Mouse (Mus musculus) heart, postnatal 25 days (tissue): Measurements from ENCODE around the gene Tgfbr2. TPM values are rescaled to one million over a fixed set of nuclear protein-coding genes. Genes with fewer than 3 reads are reported as not detected.
A peak's percentile ranks its signal among the peaks of the same experiment; 100 is the strongest.

Source experiments
- DNase-seq: peaks from one replicate; pipeline ENCODE4 v3.0.0; 2022; ENCODE audit warnings: low spot score
- intact Hi-C: fragments of 180-260 bp; cut with DNase I; formaldehyde crosslinking; loops from one replicate; pipeline ENCODE4 v1.15.1; 2025
- total RNA-seq, 2 experiments: library from RNA; stranded (reverse); gene quantifications; 2 replicates each; pipeline ENCODE4 v1.2.3; 2021

Gene Tgfbr2
- total RNA-seq, 2 experiments from 2014 or later, result 35.7 to 37.0 TPM

DNA sequence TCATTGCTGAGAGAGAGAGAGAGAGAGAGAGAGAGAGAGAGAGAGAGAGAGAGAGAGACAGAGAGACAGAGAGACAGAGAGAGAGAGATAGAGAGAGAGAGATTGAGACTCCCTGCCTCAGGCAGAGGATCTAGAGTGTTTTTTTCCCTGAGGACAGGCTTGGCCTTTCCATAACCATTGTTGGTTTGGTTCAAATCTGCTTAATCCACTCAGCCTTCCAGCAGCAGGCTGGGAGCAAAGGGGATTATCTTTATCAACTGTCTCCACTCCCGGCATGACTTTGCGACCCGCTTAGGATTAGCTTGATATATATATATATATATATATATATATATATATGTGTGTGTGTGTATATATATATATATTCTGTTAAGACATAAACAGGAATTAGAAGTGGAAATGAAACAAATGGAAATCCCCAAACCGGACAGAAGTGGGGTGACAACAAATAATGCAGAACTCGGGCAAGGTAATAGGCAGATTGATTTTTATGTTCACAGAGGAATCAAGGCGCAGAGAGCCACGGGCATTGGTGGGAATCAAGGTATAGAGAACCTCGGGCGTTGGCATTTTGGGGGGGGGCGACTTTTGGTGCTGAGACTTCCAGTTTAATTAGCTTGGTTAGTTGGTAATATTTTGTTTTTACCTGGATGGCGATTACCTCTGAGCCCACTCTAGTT is 22.5 kb upstream of the Tgfbr2 start:
- no peak for DNase-seq
- intact Hi-C loops, result no loop called here

DNA sequence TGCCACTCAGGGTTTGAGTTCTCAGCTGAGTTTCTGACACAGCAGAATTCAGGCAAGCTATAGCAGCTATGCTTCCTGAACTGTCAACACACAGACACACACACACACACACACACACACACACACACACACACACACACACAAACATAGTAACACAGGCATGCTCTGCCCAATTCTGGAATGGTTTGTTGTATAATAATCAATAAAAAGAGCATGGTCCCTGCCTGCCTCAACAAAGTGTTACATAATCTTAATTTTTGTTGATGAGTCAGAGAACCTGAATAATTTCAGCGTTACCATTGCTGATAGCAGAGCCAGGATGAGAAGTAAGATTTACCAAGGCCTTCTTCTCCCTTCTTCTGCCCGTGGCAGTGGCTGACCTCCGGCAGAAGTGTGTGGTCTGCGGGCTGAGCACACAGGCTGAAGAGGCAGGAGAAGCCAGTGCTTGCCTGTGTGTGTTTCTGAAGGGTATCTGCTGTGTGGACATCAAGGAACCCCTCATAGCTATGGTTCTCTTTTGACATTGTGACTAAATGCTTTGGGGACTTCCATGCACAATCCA is 18.8 kb upstream of the Tgfbr2 start:
- no peak for DNase-seq
- intact Hi-C loops, result no loop called here

DNA sequence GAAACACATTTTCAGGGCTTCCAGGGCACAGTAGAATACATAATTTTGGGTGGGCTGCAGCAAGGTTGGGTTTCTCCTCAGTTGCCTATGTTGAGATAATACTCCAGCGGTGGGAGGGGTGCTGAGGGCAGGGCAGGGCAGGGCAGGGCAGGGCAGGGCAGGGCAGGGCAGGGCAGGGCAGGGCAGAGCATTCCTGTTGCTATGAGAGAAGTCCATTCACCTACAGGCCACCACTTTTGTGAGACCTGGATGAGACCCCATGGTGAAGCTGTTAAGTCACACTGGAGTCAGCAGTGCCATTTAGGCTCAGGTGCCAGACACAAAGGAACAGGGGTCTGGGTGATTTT is 18.3 kb upstream of the Tgfbr2 start:
- DNase-seq, result no peak
- intact Hi-C loops, result no loop called here

DNA sequence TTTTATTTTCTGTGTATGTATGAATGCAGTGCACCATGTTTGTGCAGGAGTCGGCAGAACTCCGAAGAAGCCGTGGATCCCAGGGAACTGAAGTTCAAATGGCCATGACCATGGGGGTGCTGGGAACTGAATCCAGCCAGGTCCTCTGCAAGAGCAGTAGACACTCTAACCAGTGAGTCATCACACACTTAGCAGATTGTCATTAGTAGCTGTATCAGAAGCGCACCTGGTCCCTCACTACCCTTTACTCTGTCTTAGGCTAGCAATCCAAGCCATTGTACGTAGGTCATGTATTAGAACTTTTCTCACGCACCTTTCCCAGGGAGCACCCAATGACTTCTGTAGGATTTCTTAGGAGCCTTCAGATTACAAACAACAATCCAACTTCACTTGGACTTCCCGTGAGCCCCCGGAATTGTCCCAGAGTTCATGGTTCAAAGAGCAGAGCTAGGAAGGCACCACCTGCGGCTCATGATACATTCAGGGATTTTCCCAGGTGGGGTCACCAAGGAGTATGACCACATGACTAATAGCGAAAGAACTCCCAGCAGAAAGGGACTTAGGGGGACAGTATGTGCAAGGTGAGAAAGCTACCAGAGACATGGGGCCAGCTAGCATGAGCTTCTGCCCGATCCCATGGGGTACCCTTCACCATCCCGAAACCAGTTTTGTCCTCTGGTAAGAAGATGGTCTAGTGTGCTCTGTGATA is 17.8 kb upstream of the Tgfbr2 start:
- no peak for DNase-seq
- intact Hi-C loops, result no loop called here

DNA sequence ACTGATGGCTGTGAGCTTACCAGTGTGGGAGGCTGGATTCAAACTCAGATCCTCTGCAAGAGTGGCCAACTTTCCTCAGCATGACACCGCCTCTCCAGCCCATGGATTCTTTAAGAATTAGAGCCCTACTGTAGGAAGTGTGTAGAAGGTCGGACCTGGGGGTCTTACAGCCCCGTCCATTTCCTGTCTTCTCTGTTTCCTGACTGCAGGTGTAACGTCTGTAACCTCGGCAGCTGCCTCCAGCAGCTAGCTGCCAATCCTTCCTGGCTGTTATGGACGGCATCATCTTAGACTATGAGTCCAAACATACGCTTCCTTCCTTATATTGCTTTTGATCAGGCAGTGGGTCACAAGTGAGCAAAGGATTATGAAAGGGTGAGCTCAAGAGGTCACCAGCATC is 17.1 kb upstream of the Tgfbr2 start:
- DNase-seq, result no peak
- intact Hi-C loops, result no loop called here

DNA sequence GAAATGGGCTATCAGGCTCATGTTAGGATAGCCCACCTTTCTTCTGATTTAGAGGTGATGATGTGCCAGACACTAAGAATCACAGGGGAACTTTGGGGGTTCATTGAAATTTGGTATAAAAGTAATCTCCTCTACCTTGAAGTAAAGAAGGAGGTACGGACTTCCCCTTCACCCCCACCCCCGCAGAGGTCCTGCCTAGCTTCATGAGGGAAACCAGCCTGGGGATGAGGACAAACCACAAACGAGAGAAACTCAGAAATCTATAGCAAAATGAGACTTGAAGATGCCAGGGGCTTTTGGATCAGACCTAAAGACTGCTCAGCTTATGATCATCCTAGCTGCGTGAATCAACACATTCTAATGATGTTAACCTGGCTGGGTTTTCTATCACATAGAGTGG is 14.7 kb upstream of the Tgfbr2 start:
- intact Hi-C loops, result no loop called here
- DNase-seq, result no peak

DNA sequence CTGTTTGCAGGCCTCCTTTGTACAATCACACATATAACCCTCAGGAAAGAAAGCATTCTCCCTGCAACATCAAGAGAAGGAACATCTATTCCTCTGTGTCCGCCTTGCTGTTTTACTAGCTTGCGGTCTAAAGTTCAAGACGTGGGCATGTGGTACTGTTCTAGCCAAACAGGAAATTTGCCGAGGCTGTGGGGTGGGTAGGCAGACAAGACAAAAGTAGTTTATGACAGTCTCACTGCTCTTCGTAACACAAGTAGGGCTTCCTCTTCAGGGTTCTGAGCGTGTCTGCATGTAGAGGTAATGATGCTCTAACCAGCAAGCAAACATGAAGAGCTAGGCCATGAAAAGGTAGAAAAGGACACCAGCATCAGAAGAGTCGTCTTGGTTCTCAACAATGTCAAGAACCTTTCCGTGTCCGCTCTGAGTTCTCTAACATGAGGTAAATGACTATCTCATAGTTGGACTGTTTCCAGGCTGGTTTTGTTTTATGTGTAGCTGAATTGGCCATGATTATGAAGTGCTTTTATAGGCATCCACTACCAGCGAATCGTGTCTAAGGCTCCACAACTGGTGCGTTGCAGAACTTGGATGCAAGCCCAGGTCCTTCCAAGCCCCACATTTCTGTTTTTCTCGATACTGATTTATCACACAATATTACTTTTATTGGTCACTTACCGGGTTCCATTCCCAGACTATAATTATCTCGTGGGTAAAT is 13.9 kb upstream of the Tgfbr2 start:
- intact Hi-C loops, result no loop called here

DNA sequence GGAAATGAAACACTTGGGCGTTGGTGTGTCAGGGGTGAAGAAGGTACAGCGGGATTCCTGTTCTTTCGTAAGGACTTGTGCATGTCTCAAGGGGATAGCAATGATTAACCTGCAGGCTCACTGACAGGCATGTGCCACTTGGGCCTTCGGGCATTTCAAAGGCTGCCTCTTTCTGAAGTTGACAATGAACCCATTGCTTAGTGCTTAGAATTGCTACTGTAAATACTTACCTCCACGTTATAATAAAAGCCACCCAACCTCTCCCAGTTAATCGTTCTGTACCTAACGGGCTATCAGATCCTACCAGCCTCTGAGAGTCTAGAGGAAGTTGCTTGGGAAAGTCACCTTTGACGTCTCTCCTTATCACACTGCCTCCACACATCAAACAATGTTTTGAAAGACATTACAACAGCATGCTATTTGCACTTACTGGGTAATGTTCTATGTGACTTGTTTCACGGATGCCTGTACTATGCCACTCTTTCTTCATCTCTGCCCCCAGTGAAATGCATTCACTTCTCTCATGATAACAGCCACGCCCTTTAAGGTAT is 12.1 kb upstream of the Tgfbr2 start:
- DNase-seq, result no peak
- intact Hi-C loops, result no loop called here

More for the DNA sequence above, 13.9 kb upstream of the Tgfbr2 start:
- no peak for DNase-seq

DNA sequence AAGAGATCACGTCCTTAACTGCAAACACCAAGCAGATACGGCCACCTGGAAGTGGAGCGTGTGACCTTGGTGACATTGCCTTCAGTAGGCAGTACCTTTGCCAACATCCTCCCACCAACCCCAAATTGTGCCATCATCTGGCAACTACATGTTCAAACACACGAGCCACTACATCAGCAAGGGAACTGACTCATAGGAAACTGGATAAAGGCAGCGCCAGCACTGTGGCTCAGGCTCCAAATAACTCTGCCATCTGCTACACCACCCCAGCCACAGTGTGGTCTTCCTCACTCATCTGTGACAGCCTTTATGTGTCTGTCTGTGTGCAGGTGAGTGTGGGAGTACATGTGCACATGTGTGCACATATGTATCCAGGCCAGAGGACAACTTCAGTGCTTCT is 9.7 kb upstream of the Tgfbr2 start:
- intact Hi-C loops, result no loop called here
- DNase-seq, result no peak

DNA sequence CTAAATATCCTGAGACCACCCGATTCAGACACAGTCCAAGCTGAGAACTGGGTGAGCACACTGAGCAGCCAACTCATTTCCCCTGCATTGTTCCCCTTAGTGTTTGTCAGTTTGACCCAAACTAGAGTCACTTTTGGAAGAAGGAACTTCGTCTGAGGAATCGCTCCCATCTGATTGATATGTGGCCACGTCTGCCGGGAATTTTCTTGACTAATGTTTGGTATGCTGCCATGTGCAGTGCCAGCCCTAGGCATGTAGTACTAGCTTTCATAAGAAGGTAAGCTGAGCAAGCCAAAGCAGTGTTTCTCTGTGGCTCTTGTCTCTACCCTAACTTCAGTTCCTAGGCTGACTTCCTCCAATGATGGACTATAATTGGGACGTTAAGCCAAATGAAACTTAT is 7.9 kb upstream of the Tgfbr2 start:
- intact Hi-C loops, result no loop called here
- no peak for DNase-seq

DNA sequence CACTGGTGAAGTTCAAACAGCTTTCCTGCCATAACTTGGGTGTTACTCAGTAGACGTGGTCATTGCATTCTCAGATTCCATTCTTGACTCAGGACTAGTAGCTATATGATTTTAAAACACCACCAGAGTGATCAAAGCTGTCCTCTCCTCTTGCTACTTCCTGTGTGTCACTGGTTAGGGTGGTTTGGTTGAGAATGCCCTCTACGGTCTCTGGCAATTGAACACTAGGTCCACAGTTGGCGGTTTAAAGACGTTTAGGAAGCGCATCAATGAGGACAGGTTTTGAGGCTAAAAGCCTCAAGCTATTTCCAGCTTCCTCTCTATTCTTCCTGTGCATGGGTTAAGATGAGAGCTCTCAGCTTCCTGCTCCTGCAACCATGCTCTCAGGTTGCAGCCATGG is 6.4 kb upstream of the Tgfbr2 start:
- intact Hi-C loops, result no loop called here

DNA sequence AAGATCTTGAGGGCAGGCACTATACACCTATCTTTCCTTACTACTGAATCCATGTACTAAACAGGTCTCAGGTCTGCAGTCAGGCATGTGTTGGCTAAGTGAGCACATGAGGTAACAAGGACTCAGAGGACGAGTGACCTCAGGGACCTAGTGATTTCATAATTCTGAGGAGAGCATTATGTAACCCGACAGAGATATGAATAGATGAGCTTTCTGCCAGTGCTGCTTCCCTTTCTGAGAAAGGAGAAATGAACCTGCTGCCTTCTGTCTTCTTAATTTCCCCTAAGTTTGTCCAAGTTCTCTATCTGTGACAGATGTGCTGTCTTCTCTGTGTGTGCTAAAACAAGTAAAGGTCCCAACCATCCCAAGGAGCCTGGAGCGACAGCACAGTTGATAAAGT is 3.0 kb upstream of the Tgfbr2 start:
- intact Hi-C loops, result loop anchor here (5.0 kb wide), 2 partner anchors 94 to 199 kb away; no protein-coding TSS in a partner anchor
- DNase-seq, result peak; percentile 27

More for the DNA sequence above, 6.4 kb upstream of the Tgfbr2 start:
- DNase-seq, result no peak

DNA sequence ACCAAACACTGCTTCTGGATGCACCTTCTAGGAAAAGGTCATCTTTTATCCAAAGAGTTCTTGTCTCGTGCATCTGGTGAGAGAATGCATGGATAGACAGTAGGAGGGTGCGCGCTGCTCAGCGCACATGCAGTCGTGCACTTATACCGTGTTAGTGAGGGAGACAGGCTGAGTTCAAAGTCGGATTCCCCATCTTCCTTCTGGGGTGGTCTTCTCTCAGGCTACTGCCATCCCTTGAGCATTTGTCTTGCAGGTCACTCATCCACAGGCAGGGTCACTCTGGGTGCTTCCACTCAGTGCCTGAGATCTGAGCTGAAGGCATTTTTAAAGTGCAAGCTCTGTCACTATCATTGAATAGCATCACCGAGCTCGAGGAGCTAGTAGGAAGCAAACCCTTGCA is 1.9 kb upstream of the Tgfbr2 start:
- intact Hi-C loops, result loop anchor here (5.0 kb wide), 2 partner anchors 95 to 200 kb away; no protein-coding TSS in a partner anchor
- no peak for DNase-seq

DNA sequence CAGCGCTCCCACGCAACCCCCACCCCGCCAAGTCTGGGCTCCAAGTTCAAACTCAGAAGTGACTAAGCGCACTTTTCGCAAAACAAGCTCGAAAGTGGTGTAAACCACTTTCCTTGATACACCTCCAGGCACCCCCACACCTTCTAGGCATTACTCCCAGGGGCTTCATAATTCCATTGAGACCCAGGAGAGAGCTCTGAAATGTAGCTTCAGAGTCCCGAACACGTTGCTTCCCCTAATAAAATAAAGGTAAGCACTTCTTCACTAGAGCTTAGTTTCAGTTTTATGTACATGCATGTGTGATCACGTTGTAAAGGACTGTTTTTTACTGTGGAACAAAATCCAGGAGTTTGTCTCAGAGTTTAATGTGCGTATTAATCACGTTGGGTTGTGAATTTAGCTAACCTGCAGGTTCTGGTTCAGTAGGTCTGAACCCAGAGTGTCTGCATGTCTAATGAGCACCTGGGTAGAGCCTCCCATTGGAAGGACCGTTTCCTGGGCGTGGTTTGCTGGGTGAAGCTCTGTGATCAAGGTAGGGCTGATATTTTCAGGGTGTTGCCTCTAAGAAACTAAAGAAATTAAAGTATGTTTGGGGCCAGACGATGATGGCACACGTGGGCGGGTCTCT is 442 bp upstream of the Tgfbr2 start:
- intact Hi-C loops, result loop anchor here (2.0 to 5.0 kb wide), 3 partner anchors 87 to 202 kb away; no protein-coding TSS in a partner anchor
- peak; percentile 17 for DNase-seq

DNA sequence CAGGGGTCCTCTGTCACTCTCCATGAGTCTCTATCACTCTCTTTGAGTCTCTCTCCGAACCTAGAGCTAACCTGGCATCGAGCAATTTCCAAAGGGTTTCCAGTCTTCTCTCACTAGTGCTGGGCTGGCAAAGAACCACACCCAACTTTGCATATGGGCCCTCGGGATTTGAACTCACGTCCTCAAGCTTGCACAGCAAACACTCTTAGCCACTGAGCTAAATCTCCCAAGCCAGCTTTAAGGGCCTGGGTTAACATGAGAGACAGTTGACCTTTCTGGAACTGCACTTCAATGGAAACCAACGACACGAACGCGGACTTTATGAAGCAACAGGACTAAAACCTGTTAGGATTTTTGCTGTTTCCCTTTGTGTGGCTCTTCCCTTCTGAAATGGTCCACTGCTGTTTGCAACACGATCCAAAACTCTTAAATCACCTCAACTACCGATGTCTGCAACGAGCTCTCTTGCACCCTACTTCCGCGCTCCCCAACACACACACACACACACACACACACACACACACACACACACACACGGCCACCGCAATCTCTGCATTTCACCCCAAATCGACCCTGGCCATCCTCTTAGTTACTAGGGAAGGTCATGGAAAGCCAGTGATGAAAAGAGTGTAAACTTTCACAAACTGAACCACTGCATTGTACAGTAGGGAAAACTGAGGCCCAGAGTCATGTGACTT is 1.5 kb downstream of the Tgfbr2 start:
- DNase-seq, result no peak
- intact Hi-C loops, result loop anchor here (2.0 to 5.0 kb wide), 2 partner anchors 85 to 154 kb away; no protein-coding TSS in a partner anchor

DNA sequence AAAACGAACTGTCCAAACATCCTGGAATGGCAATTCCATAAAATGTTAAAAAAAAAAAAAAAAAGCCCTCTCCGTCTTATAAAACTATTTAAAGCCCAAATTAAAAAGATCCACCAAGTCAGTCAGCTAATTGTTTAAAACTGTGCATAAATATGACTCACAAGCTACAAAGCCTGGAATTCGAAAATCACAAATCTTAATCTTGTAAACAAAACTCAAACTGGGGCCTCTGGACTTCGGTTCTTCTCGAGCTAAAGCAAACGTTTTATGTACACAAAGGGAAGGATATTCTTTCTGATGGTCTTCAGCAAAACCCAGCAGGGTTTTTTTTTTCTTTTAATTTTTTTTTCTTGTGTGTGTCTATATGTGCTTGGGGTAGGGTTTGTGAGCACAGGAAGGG is 2.1 kb downstream of the Tgfbr2 start:
- intact Hi-C loops, result loop anchor here (5.0 kb wide), 1 partner anchor 154 kb away; no protein-coding TSS in a partner anchor
- DNase-seq, result no peak

DNA sequence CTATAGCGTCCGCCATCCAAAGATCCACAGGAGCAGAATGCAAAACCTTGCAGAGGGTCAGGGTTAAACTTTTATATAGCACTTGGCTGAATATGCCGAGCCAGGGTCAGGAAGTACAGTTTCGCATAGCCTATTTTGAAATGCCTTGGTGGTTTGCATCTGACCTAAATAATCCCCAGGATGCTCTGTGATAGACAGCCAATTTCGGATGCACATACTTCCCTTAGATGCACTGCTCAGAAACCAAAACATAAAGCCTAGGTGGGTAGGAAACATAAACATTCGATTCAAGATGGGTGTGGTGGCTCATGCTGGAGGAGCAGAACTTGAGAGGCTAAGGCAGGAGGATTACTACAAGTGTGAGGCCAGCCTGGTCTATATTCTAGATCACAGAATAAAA is 6.1 kb downstream of the Tgfbr2 start:
- intact Hi-C loops, result no loop called here
- DNase-seq, result no peak

DNA sequence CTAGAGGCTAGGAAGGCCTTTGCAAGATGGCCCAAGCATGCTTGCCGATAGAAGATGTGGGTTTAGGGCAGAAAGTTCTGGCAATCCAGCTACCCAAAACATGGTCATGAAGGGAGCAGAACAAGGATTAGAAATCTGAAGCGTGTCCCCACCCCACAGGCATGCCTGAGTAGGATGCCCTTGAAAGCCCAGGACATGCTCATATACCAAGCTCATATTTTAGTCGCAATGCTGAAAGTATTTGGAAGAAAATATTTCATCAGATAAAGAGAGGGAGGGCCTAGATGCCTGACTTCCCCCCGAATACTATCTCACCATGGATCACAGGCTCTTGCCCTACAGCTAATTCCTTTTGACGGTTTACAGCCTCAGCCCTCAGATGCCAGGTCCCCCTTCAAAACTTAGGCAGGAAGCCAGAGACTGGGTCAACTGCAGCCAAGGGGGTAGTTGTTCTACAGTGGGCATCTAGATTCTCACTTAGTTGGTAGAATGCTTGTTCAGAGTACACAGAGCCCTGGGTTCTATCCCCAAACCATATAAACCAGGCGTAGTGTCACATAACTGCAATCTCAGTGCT is 7.8 kb downstream of the Tgfbr2 start:
- no peak for DNase-seq
- intact Hi-C loops, result no loop called here

DNA sequence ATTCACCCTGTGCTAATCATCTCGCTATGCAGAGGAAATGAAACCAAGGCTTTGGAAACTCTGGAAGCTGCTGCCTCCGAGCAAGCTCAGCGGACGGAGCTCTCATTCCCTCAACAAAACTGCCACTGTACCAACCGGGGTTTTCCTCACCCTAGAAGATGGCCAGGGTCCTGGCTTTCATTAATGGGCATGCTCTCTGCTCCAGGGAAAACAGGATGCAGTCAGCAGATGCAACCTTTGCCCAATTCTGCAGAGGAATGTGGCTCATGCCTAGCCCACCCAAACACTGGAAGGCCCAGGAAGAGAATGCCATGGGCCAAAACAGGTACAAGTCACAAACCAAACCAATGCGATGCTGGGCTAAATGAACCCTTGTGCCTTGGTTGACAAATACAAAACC is 8.8 kb downstream of the Tgfbr2 start:
- intact Hi-C loops, result no loop called here
- no peak for DNase-seq
